Mouse (Mus musculus): ENCODE results near the gene Adora2a.
"Not testable (repeated sequence)": the region's sequence is repeated elsewhere in the genome, so short reads cannot be mapped to it uniquely, and the experiment has no call there.

Gene Adora2a

DNA sequence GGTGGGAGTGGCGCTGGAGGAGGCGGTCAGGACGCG, at the start of gene Adora2a:
TSS of gene Adora2a (plus strand) at position 6 of the 36 bp plus-strand sequence.
- DNase-seq (ENCODE audit: low spot score), result no peak

DNA sequence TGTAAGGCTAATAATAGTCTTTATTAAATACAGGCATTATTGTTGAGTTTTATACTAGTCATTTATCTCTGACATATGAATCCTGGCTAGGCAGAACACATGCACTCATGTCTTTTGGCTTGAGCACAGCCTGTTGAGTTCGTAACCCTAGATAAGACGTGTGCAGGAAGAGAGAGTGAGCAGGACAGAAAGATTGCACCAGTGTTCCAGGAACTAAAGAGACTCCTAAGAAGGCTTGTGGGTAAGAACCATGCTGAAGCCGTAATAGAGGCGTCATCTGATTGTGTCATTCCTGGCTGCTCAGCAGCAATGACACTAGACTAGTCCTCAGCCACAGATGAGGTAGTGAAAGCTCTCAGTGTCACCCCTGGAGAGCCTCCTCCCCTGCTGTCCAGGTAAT, 43.7 kb upstream of the Adora2a start:
- DNase-seq (ENCODE audit: low spot score), result no peak

DNA sequence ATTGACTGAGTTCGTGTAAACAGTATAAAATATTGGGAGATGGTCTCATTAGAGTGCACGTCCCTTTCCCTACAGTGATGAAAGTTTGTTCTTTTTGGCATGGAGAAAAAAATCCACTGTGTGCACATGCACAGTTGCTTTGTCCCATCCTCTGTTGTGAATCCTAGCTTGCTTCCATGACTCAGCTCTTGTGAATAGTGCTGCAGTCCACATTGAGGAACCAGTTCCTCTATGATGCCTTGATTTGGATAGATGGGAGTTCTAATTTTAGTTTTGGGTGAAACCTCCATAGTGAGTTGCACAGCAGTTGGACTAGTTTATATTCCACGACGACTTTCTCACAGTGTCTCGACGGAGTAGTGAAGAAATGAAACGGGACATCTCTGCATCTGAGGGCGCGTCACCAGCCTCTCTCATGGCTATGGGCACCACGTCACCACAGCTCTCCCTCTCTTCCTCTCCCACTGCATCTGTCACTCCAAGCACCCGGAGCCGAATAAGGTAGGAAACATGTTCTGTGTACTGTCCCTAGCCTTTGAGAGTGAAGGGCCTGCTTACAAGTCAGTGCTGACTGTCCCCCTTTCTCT, 40.2 kb upstream of the Adora2a start:
- no peak for DNase-seq (ENCODE audit: low spot score)

DNA sequence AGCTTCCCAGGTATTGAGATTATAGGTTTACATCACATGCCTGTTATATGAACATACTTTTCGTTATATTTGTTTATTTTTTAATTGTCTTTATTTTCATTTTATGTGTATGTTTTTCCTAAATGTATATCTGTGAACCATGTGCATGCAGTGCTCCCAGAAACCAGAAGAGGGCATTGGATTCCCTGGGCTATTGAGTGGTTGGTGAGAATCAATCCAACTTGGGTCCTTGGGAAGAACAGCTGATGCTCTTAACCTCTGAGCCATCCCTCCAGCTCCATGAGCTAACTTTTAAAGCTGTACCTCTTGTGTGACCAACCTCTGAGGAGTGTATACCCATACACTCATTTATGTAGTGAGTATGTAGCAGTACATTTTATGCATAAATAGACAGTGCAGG, 39.2 kb upstream of the Adora2a start:
- peak; percentile 24 for DNase-seq (ENCODE audit: low spot score)

DNA sequence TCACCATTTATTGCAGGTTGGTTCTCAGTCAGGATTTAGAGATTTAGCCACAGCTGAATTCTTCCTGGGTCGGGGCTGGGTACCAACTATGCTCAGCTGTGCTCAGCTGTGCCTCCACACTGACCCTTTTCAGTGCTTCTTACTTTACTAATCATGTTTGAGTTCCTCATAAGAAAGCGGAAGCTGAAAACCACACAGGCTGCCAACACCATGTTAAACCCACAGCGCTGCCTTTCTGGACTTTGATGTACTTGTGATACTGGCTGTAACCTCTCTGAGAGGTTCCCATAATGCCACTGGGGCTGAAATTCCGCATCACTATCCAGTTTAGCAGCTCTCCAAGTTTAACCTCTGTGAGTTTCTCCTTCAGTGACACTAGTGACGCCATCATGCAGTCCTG, 34.0 kb upstream of the Adora2a start:
- DNase-seq (ENCODE audit: low spot score), result no peak

DNA sequence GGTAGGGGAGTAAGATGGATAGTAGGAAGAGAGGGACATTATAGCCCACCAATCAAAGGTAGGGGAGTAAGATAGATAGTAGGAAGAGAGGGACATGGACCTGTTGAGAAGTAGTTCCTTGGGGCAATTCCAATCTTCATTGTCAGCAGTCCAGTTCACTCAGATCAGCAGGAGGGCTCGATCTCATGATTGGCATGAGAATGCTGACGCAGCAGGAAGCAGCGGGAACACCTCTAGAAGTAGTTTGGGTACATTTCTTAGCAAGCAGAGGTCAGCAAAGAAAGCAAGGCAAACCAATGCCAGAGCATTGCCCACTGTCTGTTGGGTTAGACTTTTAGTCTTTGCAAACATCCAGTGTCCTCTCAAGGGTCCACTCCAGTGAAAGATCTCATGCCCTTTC, 32.9 kb upstream of the Adora2a start:
- DNase-seq (ENCODE audit: low spot score), result no peak

DNA sequence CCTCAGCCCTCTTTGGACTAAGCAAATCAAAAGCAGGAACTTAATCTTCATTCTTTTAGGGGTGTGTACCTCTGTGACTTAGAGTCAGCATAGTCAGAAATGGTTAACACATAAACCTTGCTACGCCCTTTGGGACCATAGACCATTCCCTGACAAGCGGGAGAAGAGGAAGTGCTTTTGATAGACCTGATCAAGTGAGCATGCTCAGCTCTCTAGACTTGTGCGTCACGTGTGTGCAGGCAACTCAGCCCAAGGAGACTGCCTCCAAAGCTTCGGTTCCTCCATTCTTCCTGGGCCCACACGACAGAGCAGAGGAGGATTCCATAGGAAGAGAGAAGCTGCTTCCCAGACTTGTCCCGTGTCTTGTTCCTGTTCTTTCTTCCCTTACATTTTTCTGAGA, 28.1 kb upstream of the Adora2a start:
- no peak for DNase-seq (ENCODE audit: low spot score)

DNA sequence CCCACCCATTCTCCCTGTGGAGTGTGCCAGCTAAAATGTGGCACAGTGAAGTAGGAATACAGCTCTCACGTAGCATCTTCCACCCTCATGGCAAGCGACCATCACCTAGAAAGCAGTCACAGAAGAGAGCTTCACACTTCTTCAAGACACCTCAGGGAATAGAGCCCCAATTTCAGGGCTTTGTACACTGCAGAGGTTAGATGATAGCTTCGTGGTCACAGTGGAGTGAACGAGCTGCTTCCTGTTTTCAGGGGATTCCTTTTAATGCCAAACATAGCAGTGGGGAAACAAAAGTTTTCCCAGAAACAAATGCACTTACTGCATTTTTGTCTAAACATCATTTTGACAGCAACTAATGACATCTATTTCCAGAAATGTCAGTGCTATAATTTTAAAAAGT, 27.3 kb upstream of the Adora2a start:
- no peak for DNase-seq (ENCODE audit: low spot score)

DNA sequence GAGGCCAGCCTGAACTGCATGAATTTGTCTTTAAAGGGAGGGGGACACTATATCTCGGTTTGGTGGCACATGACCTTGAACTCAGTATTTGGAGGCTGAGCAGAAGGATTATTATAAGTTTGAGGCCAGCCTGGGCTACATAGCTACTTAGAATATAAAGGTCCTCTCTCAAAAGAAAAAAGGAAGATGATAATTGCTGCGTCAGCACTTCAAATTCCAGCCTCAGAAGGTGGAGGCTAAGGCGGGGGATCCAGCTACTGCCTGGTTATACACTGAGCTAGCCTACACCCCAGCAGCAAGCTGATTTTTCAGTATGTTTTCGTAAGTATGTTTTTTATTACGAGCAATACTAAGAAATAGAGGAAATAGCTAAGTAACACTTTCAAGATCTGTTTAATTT, 26.0 kb upstream of the Adora2a start:
- DNase-seq (ENCODE audit: low spot score), result no peak

DNA sequence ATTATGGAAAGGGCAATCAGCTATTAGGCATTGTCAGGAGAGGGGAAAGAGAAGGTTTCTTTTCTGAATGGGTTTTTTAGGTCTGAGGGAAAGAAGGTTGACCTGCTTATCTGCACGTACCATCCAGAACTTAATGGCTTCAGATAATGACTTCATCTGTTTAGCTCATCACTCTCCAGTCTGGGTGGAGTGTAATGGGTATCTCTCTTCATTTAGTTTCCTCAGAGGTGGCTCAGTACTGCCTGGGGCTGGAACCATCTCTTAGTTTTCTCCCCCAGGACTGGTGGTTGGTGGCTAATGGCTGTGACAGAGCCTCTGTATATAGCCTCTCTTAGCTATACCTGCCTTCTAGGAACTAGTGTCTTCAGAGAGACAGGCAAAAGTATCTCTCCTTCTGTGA, 25.3 kb upstream of the Adora2a start:
- no peak for DNase-seq (ENCODE audit: low spot score)

DNA sequence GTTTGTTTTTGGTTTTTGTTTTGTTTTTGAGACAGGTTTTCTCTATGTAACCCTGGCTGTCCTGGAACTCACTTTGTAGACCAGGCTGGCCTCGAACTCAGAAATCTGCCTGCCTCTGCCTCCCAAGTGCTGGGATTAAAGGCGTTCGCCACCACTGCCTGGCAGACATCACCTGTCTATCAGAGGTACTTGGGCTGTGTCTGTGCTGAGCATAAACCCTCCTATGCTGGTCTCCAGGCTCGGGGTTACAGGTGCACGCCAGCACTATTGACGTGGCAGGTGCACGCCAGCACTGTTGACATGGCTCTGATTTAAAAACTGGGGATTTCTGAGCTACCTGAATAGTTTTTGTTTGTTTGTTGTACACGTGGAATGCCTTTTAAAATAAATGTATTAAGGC, 24.5 kb upstream of the Adora2a start:
- DNase-seq (ENCODE audit: low spot score), result not testable (repeated sequence)

DNA sequence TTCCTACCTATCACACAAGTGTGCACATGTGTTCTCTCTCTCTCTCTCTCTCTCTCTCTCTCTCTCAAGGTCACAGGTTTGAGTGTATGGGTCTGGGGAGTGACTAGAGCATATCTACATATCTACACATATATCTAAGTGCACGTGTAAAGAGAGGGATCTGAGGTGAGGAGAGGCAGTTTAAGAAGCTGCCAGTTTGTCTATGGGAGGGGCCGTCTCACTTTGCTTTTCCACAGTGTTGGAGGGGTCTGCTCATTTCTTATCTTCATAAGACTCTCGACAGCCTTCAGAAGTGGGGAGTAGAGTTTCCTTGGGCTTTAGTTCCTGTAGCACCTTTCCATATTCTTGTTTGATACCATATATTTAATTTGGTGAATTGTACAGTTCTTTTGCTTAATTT, 23.4 kb upstream of the Adora2a start:
- no peak for DNase-seq (ENCODE audit: low spot score)

DNA sequence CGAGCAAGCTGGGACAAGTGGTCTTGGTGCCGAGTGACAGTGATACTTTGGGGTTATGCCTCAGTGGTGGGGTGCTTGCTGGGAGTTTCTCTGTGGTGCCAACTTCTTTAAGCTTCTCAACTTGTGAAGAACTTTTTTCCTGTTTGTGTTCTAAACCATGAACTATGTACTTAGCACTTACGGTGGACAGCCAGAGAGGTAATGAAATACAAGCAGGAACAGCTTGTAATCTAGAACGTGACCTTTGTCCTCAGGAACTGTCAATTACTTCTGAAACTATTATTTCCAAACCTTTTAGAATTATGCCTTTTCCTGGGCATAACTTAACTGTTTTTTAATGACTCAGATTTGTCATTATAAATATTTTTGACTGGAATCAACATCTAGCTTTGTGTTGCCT, 22.3 kb upstream of the Adora2a start:
- no peak for DNase-seq (ENCODE audit: low spot score)

DNA sequence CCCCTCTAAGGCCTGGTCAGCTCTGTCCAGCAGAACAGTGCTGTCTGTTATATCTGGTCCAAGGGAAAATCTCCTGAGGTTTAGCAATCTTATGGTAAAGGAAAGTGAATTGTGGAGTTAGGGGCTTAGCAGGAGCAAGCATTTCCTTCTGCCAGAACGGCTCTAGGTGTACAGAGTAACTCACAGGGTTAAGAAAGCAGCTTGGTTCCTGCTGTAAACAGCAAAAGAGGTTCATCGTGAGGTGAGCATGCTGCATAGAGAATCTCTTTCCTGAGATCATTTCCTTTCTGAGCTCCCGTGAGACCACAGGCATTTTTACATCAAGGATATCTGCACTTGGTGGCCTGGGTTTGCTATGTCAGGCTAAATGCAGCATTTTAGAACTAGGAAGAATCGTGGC, 21.8 kb upstream of the Adora2a start:
- DNase-seq (ENCODE audit: low spot score), result no peak

DNA sequence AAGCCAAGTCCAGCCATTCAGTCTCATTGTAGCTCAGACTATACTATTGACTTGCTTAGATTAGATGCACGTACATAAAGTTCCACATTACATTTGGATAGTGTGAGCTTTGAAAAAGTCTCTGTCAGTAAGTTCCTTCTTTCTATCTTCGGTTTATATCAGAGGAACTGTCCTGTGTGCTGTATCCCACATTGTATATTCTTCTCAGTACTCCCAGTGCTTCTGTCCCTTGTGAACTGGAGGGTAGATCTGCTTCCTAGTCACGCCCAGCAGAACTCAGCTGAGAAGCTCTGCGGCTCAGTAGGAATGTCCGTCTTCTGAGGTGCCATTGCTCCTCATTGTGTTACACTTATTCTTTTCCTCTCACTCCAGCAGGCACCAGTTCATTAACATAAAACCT, 18.1 kb upstream of the Adora2a start:
- no peak for DNase-seq (ENCODE audit: low spot score)

DNA sequence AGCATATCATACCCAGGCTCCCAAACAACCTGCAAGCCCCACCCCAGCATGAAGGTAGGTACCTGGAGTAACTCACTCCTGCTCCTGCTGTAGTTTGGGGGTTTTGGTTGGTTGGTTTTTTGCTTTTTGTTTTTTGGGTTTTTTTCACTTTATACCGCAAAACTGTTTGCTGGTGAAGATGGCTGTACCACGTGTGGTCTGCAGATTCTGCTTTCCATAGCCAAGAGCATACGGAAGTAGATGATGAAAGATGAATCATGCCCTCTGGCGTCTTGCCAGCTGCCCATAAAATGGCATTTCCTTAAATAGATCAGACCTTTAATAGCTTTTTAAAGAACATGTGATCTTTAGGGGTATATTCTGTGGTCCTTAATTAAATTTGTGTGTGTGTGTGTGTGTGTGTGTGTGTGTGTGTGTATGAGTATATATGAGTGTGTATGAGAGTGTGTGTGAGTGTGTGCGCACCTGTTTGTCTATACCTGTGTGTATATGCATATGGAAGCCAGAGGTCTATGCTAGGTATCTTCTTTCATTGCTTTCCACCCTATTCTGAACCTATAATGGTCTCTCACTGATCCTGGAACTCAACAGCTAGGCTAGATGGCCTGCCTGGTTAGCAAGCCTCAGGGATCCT, 16.8 kb upstream of the Adora2a start:
- DNase-seq (ENCODE audit: low spot score), result peak; percentile 30

DNA sequence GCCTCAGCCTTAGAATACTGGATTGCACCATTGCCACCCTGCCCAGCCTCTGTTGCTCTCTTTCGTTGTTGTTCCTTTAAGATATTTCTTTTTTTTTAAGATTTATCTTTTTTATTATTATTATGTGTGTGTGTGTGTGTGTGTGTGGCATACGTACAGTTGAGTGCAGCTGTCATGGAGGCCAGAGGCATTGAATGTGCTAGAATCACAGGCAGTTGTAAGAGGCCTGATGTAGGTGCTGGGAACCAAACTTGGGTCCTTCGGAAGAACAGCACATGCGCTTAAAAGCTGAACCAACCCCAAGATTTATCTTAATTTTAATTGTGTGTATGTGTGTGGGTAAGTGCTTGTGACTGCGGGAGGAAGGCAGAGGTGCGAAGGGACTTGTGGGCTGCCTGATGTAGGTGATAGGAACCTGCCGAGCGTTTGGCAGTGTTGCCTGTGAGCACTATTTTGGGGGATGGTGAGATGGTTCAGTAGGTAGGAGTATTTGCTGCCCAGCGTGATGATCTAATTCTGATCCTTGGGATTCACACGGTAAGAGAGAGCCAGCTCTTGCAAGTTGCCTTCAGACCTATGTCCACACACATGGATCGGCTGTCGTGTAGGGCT, 15.4 kb upstream of the Adora2a start:
- no peak for DNase-seq (ENCODE audit: low spot score)

DNA sequence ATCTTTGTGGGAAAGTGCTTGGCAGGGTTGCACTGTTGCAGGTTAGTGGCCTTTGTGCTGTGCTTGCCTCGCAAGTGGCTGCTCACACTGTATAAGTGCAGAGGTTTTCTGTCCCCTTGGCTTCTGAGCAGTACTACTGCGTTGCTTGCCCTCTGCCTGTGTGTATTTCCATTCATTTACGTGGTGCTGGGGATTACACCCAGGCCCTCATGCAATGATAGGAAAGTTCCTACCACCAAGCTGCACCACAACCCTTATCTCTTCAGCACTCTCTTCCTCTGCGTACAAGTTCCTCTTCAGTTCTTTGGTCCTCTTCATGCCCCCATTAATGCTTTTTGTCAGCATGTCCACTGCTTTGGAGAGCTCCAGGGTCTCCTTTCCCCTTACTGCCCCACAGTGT, 14.7 kb upstream of the Adora2a start:
- DNase-seq (ENCODE audit: low spot score), result no peak

DNA sequence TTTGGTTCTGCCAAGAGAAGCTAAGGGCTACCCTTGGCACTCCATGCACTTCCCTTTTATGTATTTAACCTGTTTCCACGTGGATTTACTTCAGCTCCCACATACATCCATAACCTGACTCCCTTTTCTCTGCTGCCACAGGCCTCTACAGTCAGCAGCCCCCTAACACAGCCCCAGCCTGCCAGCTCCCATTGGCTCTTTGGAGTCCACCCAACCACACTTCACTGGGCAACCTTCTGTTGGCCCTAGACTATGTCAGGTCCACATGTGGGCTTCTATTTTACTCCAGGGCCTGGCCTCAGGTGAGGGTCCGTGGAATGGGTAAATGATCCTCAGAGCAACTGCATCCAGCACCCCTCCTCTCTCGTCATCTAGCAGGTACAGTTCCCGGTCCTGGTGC, 14.1 kb upstream of the Adora2a start:
- DNase-seq (ENCODE audit: low spot score), result no peak

DNA sequence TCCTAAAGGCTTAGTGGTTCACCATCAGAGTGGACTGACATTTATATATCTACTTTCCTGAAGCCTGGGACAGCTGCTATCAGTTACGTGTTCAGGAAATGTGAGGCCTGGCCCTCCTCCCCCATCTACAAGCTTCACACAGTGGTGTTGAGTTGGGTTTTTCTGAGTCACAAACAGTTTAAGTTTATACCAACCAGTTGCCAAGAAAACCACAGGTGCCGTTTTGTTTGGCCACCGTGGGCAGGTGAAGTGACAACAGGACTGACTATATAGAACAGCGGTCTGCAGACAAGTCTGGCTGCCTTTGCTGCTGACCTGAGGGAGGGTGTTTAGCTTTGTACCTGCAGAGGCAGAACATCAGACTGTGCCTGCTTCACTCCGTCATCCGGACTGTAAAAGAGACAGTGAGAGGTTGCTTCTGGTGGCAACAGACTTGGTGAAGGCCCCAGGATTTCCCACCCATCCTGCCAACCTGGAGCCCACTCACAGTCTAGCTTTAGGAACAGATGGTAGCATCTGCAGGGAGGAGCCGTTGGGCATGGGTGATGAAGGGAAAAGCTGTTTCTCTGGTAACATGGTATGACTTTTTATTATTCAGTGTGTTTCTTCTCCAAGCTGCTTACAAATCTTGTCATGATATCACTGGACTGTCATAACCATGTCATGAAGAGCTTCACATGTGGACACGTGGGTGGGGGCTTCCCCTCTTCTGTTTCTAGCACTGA, 13.2 kb upstream of the Adora2a start:
- DNase-seq (ENCODE audit: low spot score), result peak; percentile 77

DNA sequence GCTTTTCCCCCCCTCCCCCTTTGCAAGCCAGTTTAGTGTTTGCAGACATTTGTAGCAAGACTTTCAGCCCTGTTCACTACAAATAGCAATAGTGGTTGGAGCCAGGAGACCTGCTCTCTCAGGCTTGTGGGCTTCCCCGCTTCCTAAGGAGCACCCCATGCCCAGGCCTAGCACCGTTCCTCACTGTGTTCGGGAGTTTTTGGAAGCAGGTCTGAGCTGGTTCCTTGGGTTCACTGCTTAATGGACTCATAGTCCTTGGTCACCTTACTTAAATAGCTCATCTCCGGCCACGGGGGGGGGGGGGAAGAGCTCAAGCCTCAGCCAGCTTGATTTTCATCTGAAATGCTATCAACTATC, 12.7 kb upstream of the Adora2a start:
- DNase-seq (ENCODE audit: low spot score), result no peak

DNA sequence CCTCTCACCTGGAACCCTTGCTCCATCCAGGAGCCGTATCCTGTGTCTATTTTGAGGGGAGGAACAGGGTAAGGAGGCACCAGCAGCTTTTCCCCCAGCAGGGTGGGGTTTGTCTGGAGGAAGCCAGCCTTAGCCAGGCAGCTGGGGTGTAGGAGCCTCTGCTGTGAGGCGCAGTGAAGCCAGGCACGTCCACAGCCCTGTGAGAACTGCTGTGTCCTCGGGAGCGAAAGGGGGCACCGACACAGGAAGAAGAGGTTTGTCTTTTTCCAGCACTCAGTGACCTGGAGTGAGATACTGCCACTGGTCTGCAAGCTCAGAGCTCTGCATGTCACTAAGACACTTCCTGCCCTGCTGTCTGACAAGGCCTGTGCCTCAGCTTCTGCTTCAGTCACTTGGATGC, 12.3 kb upstream of the Adora2a start:
- no peak for DNase-seq (ENCODE audit: low spot score)

DNA sequence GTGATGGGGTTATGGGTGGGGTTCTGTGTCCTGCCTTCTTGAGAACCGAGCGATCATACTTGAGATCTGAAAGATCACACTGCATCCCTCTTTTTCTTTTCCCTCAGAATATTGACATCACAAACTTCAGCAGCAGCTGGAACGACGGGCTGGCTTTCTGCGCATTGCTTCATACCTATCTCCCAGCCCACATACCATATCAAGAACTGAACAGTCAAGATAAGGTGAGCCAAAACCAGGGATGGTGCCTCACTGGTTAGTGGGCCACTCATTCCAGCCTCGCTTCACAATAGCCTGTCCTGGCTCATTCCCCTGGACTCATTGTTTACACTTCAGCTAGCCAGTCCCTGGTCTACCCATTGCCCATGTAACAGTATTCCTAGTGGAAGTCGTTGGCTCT, 9.5 kb upstream of the Adora2a start:
- no peak for DNase-seq (ENCODE audit: low spot score)

DNA sequence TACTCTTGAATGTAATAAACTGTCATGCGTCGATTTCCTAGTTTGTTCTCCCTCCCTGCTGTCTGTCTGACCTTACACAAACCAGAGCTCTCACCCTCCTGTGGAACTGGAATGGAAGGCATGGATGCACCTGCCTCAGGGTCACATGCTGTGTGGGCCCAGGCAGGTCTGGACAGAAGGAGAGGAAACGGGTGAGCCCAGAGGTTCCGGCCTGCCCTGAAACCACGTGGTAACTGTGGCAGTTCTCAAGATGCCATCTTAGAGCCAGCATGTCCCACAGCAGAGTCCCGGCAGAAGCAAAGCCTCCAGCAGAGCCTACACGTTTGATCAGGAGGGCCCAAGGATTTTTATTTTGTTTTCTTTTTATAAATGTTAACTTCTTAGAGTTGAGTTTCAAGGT, 4.3 kb upstream of the Adora2a start:
- DNase-seq (ENCODE audit: low spot score), result no peak
